Mouse (Mus musculus) MEL (cell line): ENCODE measurements at regions not wholly inside any gene's neighbourhood (a gene's known extent, or its start where the extent isn't known, plus 50 kb on each side); places are given as distances from the start of the nearest gene placed in this dataset.

ENCODE experiments used
- DNase-seq: peaks from one replicate; pipeline ENCODE4 v3.0.0; 2011; ENCODE audit warnings: low read depth, low spot score
- H3K27ac ChIP-seq: 2 replicates; pipeline ENCODE4 v1.5.1; 2012; ENCODE audit warnings: low read depth, mild to moderate bottlenecking, control low read depth, low read length, moderate library complexity; ENCODE audit not compliant: control insufficient read depth
- H3K27me3 ChIP-seq, 2 experiments: fragments of 150-350 bp in 1 of 2; sonication (generic) in 1 of 2; 2 replicates each; pipeline ENCODE4 v1.6.1; 2012; ENCODE audit warnings: low read length in 2 of 2, mild to moderate bottlenecking in 2 of 2, improper control_type of control experiment in 1 of 2, moderate library complexity in 1 of 2; ENCODE audit not compliant: insufficient read depth in 2 of 2, control insufficient read depth in 1 of 2
- H3K36me3 ChIP-seq, 2 experiments: 2 replicates each; pipeline ENCODE4 v1.6.1; 2012 to 2014; ENCODE audit warnings: low read length in 2 of 2, improper control_type of control experiment in 1 of 2, inconsistent platforms in 1 of 2, mild to moderate bottlenecking in 1 of 2; ENCODE audit not compliant: insufficient read depth in 2 of 2, control insufficient read depth in 1 of 2
- H3K4me1 ChIP-seq, 2 experiments: fragments of 150-350 bp in 1 of 2; sonication (generic) in 1 of 2; 2 replicates each; pipeline ENCODE4 v1.6.1; 2012; ENCODE audit warnings: low read length in 2 of 2, improper control_type of control experiment in 1 of 2, mild to moderate bottlenecking in 1 of 2; ENCODE audit not compliant: insufficient read depth in 2 of 2, control insufficient read depth in 1 of 2
- H3K4me3 ChIP-seq, 2 experiments: fragments of 150-350 bp in 1 of 2; sonication (generic) in 1 of 2; 2 replicates each; pipeline ENCODE4 v1.5.1; 2012; ENCODE audit warnings: low read depth in 2 of 2, low read length in 2 of 2, mild to moderate bottlenecking in 2 of 2, moderate library complexity in 2 of 2, control low read depth in 1 of 2, improper control_type of control experiment in 1 of 2; ENCODE audit not compliant: control insufficient read depth in 1 of 2, insufficient read depth in 1 of 2
- H3K79me2 ChIP-seq: 2 replicates; pipeline ENCODE4 v1.6.1; 2012; ENCODE audit warnings: mild to moderate bottlenecking, low read length, moderate library complexity; ENCODE audit not compliant: control insufficient read depth, poor library complexity, insufficient read depth
- H3K9ac ChIP-seq: 2 replicates; pipeline ENCODE4 v1.6.1; 2012; ENCODE audit warnings: low read depth, mild to moderate bottlenecking, control low read depth, low read length, moderate library complexity; ENCODE audit not compliant: control insufficient read depth, poor library complexity, severe bottlenecking
- H3K9me3 ChIP-seq: fragments of 150-350 bp; sonication (generic); replicated peaks from 2 replicates; pipeline ENCODE4 v1.6.1; 2012; ENCODE audit warnings: mild to moderate bottlenecking, low read length, improper control_type of control experiment, moderate library complexity; ENCODE audit not compliant: insufficient read depth
- BHLHE40 ChIP-seq: IDR thresholded peaks from 2 replicates; pipeline ENCODE4 v1.6.1; 2012; ENCODE audit warnings: low read depth, mild to moderate bottlenecking, inconsistent platforms, low read length, improper control_type of control experiment, borderline replicate concordance
- CHD2 ChIP-seq: IDR thresholded peaks from 2 replicates; pipeline ENCODE4 v1.6.1; 2011; ENCODE audit warnings: low read length, improper control_type of control experiment
- CTCF ChIP-seq, 3 experiments: IDR thresholded peaks in 2 of 3; conservative IDR thresholded peaks in 1 of 3; 2 replicates each; pipeline ENCODE4 v1.5.1; 2011 to 2012; ENCODE audit warnings: low read length in 3 of 3, low read depth in 2 of 3, mild to moderate bottlenecking in 2 of 3, improper control_type of control experiment in 1 of 3, inconsistent platforms in 1 of 3, mixed read lengths in 1 of 3, moderate library complexity in 1 of 3; ENCODE audit not compliant: control insufficient read depth in 1 of 3, insufficient read depth in 1 of 3, poor library complexity in 1 of 3, severe bottlenecking in 1 of 3
- E2F4 ChIP-seq: IDR thresholded peaks from 2 replicates; pipeline ENCODE4 v1.6.1; 2011; ENCODE audit warnings: low read depth, low read length, improper control_type of control experiment, borderline replicate concordance
- ELF1 ChIP-seq: IDR thresholded peaks from 2 replicates; pipeline ENCODE4 v1.6.1; 2014; ENCODE audit warnings: low read depth, mild to moderate bottlenecking, inconsistent platforms, low read length, improper control_type of control experiment, moderate library complexity
- GABPA ChIP-seq: IDR thresholded peaks from 2 replicates; pipeline ENCODE4 v1.6.1; 2012; ENCODE audit warnings: low read depth, mild to moderate bottlenecking, inconsistent platforms, low read length, improper control_type of control experiment, moderate library complexity
- GATA1 ChIP-seq: IDR thresholded peaks from 2 replicates; pipeline ENCODE4 v1.6.1; 2011; ENCODE audit warnings: low read depth, low read length, improper control_type of control experiment
- HCFC1 ChIP-seq: IDR thresholded peaks from 2 replicates; pipeline ENCODE4 v1.6.1; 2012; ENCODE audit warnings: low read depth, mild to moderate bottlenecking, inconsistent platforms, low read length, improper control_type of control experiment, moderate library complexity
- JUND ChIP-seq: IDR thresholded peaks from 2 replicates; pipeline ENCODE4 v1.6.1; 2011; ENCODE audit warnings: low read depth, mild to moderate bottlenecking, improper control_type of control experiment, low read length
- MAX ChIP-seq: IDR thresholded peaks from 2 replicates; pipeline ENCODE4 v1.6.1; 2011; ENCODE audit warnings: low read length, improper control_type of control experiment
- MAZ ChIP-seq: IDR thresholded peaks from 2 replicates; pipeline ENCODE4 v1.6.1; 2012; ENCODE audit warnings: low read depth, mild to moderate bottlenecking, inconsistent platforms, low read length, improper control_type of control experiment
- MXI1 ChIP-seq: IDR thresholded peaks from 2 replicates; pipeline ENCODE4 v1.6.1; 2011; ENCODE audit warnings: mild to moderate bottlenecking, low read depth, low read length, improper control_type of control experiment
- MYC ChIP-seq: IDR thresholded peaks from 2 replicates; pipeline ENCODE4 v1.6.1; 2011; ENCODE audit warnings: low read depth, mild to moderate bottlenecking, low read length, improper control_type of control experiment, moderate library complexity
- NELFE ChIP-seq: IDR thresholded peaks from 2 replicates; pipeline ENCODE4 v1.6.1; 2011; ENCODE audit warnings: low read depth, low read length, improper control_type of control experiment
- RCOR1 ChIP-seq: IDR thresholded peaks from 2 replicates; pipeline ENCODE4 v1.6.1; 2012; ENCODE audit warnings: low read depth, mild to moderate bottlenecking, inconsistent platforms, low read length, improper control_type of control experiment
- SIN3A ChIP-seq: IDR thresholded peaks from 2 replicates; pipeline ENCODE4 v1.6.1; 2012; ENCODE audit warnings: low read length, improper control_type of control experiment, inconsistent platforms
- SMC3 ChIP-seq: IDR thresholded peaks from 2 replicates; pipeline ENCODE4 v1.6.1; 2011; ENCODE audit warnings: low read depth, low read length, improper control_type of control experiment
- TAL1 ChIP-seq: IDR thresholded peaks from 2 replicates; pipeline ENCODE4 v1.6.1; 2012; ENCODE audit warnings: mild to moderate bottlenecking, inconsistent platforms, low read length, moderate library complexity, mixed read lengths
- TBP ChIP-seq: IDR thresholded peaks from 2 replicates; pipeline ENCODE4 v1.8.0; 2011; ENCODE audit warnings: low read depth, low read length, improper control_type of control experiment
- USF1 ChIP-seq: IDR thresholded peaks from 2 replicates; pipeline ENCODE4 v1.6.1; 2014; ENCODE audit warnings: low read depth, mild to moderate bottlenecking, inconsistent platforms, low read length, improper control_type of control experiment, moderate library complexity
- ZKSCAN1 ChIP-seq: IDR thresholded peaks from 2 replicates; pipeline ENCODE4 v1.6.1; 2012; ENCODE audit warnings: low read depth, mild to moderate bottlenecking, inconsistent platforms, low read length, improper control_type of control experiment, moderate library complexity
- ZNF384 ChIP-seq: IDR thresholded peaks from 2 replicates; pipeline ENCODE4 v1.6.1; 2012; ENCODE audit warnings: low read depth, mild to moderate bottlenecking, inconsistent platforms, low read length, improper control_type of control experiment

DNA sequence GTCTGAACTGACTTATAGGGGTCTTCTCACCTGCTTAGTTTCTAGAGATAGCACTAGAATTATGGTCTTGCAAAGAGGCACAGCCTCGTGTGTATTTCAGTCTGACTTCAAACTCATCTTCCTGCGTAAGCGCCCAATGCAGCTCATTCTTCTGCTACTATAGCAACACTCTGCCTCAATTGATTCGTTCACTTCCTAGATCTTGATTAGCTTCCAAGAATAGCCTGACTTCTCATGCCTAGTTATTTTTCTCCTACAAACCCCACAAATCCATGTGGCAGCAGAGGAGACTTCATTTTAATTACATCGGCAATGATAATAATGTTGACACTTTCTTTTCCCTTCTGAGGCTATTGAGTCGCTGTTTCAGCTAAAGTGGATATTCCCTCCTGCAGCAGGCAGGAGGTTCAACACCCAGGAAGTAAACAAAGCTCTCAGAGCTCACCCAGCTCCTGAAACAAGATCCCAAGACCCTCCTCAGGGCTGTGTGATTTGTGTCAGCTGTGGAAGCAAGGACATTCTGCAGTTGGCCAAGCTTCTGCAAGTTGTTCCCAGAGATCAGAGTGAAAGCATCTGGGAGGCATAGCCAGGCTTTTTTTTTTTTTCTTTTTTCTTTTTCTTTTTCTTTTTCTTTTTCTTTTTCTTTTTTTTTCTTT, 152.5 kb downstream of the Plod2 start:
- Histone ChIP-seq H3K79me2 (no peaks in the 10 kb centered on the region), H3K27me3 (no peaks in the 10 kb centered on the region; a peak in 1 of 4 replicates), H3K4me3 (no peak overlapping the region), H3K27ac (no peak overlapping the region), H3K36me3 (no peaks in the 10 kb centered on the region), H3K4me1 (no peaks in the 10 kb centered on the region), H3K9ac (no peak overlapping the region), H3K9me3 (no peaks in the 10 kb centered on the region)
- TF ChIP-seq TBP, result no peak
- TF ChIP-seq RCOR1, result no peak
- TF ChIP-seq MAZ, result no peak
- no peak for DNase-seq

DNA sequence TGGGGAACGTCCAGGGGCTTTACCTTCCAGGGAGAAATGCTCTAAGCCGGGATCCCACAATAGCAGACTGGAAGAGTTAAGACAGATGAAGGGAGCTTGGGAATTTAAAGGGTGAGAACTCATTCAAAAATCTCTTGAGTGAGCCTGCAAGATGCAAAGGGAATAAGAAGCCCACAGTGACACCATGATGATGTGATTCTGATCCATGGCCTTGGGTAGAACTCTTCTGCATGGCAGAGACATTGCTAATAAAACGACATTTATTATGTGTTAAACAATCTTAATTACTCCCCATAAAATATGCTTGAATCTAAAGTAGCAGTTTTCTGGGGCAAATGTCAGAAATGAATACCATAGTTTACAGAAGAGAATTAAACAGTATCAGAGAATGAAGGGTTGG, 155.9 kb downstream of the Plod2 start:
- Histone ChIP-seq H3K4me3 (no peak overlapping the region), H3K79me2 (no peaks in the 10 kb centered on the region), H3K27ac (no peak overlapping the region), H3K27me3 (no peaks in the 10 kb centered on the region; a peak in 1 of 4 replicates), H3K9me3 (no peaks in the 10 kb centered on the region), H3K4me1 (no peaks in the 10 kb centered on the region), H3K9ac (no peak overlapping the region), H3K36me3 (no peaks in the 10 kb centered on the region)
- TF ChIP-seq TBP, result no peak
- no peak for TF ChIP-seq NELFE
- no peak for TF ChIP-seq HCFC1
- TF ChIP-seq BHLHE40, result no peak
- TF ChIP-seq TAL1, result no peak
- no peak for TF ChIP-seq JUND
- no peak for TF ChIP-seq USF1
- TF ChIP-seq GATA1, result no peak
- TF ChIP-seq MAX, result no peak
- TF ChIP-seq SMC3, result no peak
- TF ChIP-seq ELF1, result no peak
- no peak for TF ChIP-seq CTCF (IDR thresholded peaks at IDR 0.05 in 2 of 3, conservative IDR thresholded peaks at IDR 0.05 in 1 of 3; ENCODE audit: control insufficient read depth in 1 of 3, insufficient read depth in 1 of 3, low read depth in 2 of 3, low read length in 3 of 3, poor library complexity in 1 of 3, severe bottlenecking in 1 of 3)
- no peak for TF ChIP-seq MXI1
- TF ChIP-seq ZKSCAN1, result no peak
- TF ChIP-seq SIN3A, result no peak
- no peak for TF ChIP-seq GABPA
- TF ChIP-seq E2F4, result no peak
- no peak for TF ChIP-seq ZNF384
- no peak for TF ChIP-seq MYC
- no peak for TF ChIP-seq CHD2
- no peak for DNase-seq
